Mouse (Mus musculus): ENCODE results near the gene 4930524J08Rik. TPM values are rescaled to one million over a fixed set of nuclear protein-coding genes. Genes with fewer than 3 reads are reported as not detected.

Gene 4930524J08Rik
- total and polyA plus RNA-seq, 2 experiments from 2014 or later: 0.52 to 3.8 TPM

- no peak overlapping the region for H3K27ac ChIP-seq
Observed at GRCm38 (mm10) chr5:99953883-99954282, 25.0 kb upstream of the 4930524J08Rik start.

GRCm38 (mm10) chr5:99958666-99959065 is 20.2 kb upstream of the 4930524J08Rik start:
- Histone ChIP-seq H3K27me3 (ENCODE audit: insufficient read depth, low read length) (no peaks in the 10 kb centered on the region), H3K27ac (no peak overlapping the region), H3K4me1 (ENCODE audit: insufficient read depth, low read length) (no peaks in the 10 kb centered on the region), H3K4me2 (ENCODE audit: low read depth, low read length) (no peak overlapping the region), H3K9me3 (ENCODE audit: low read length) (no peaks in the 10 kb centered on the region), H3K4me3 (ENCODE audit: low read length) (no peak overlapping the region), H3K36me3 (ENCODE audit: insufficient read depth, low read length) (peaks cover 22% of the 10 kb centered on the region), H3K9ac (replicated peaks; ENCODE audit: low read length) (no peak overlapping the region)
- DNase-seq (ENCODE audit: low spot score) (no peak), ATAC-seq (no peak)
- WGBS: 91% methylated on average over 1 of the region's 1 CpGs
- TF ChIP-seq CTCF (IDR thresholded peaks at IDR 0.05; ENCODE audit: low read depth): no peak

More at GRCm38 (mm10) chr5:99953883-99954282, 25.0 kb upstream of the 4930524J08Rik start:
- H3K4me1 ChIP-seq (ENCODE audit: insufficient read depth, low read length): no peaks in the 10 kb centered on the region
- H3K4me2 ChIP-seq (ENCODE audit: low read depth, low read length): no peak overlapping the region
- no peaks in the 10 kb centered on the region for H3K27me3 ChIP-seq (ENCODE audit: insufficient read depth, low read length)
- peaks cover 5% of the 10 kb centered on the region; the same call in 1 of the 2 replicates for H3K36me3 ChIP-seq (ENCODE audit: insufficient read depth, low read length)
- H3K4me3 ChIP-seq (ENCODE audit: low read length): no peak overlapping the region
- TF ChIP-seq CTCF (IDR thresholded peaks at IDR 0.05; ENCODE audit: low read depth): no peak
- WGBS: 17% methylated on average over 1 of the region's 1 CpGs
- H3K9ac ChIP-seq (replicated peaks; ENCODE audit: low read length): no peak overlapping the region
- peak; percentile 62; the same call in 1 of the 2 replicates for ATAC-seq
- DNase-seq (ENCODE audit: low spot score): no peak
- no peaks in the 10 kb centered on the region for H3K9me3 ChIP-seq (ENCODE audit: low read length)

GRCm38 (mm10) chr5:99959236-99959936 is 19.5 kb upstream of the 4930524J08Rik start:
- Histone ChIP-seq H3K27me3 (ENCODE audit: insufficient read depth, low read length) (no peaks in the 10 kb centered on the region), H3K4me1 (ENCODE audit: insufficient read depth, low read length) (no peaks in the 10 kb centered on the region), H3K36me3 (ENCODE audit: insufficient read depth, low read length) (peaks cover 28% of the 10 kb centered on the region), H3K9ac (replicated peaks; ENCODE audit: low read length) (no peak overlapping the region), H3K4me2 (ENCODE audit: low read depth, low read length) (no peak overlapping the region), H3K9me3 (ENCODE audit: low read length) (no peaks in the 10 kb centered on the region), H3K4me3 (ENCODE audit: low read length) (no peak overlapping the region), H3K27ac (no peak overlapping the region)
- 68% methylated on average over 2 of the region's 2 CpGs for WGBS
- DNase-seq (ENCODE audit: low spot score): no peak
- ATAC-seq: no peak
- TF ChIP-seq CTCF (IDR thresholded peaks at IDR 0.05; ENCODE audit: low read depth): no peak

- ATAC-seq (no peak), DNase-seq (ENCODE audit: low spot score) (no peak)
- Histone ChIP-seq H3K27ac (no peak overlapping the region), H3K4me2 (ENCODE audit: low read depth, low read length) (no peak overlapping the region), H3K27me3 (ENCODE audit: insufficient read depth, low read length) (no peaks in the 10 kb centered on the region), H3K36me3 (ENCODE audit: insufficient read depth, low read length) (peaks cover 29% of the 10 kb centered on the region), H3K4me3 (ENCODE audit: low read length) (no peak overlapping the region), H3K4me1 (ENCODE audit: insufficient read depth, low read length) (no peaks in the 10 kb centered on the region), H3K9ac (replicated peaks; ENCODE audit: low read length) (no peak overlapping the region), H3K9me3 (ENCODE audit: low read length) (no peaks in the 10 kb centered on the region)
- no peak for TF ChIP-seq CTCF (IDR thresholded peaks at IDR 0.05; ENCODE audit: low read depth)
- WGBS: 75% methylated on average over 2 of the region's 2 CpGs
Observed at GRCm38 (mm10) chr5:99959960-99960359, 18.9 kb upstream of the 4930524J08Rik start.

- Histone ChIP-seq H3K4me1 (ENCODE audit: insufficient read depth, low read length) (peaks cover 17% of the 10 kb centered on the region), H3K36me3 (ENCODE audit: insufficient read depth, low read length) (no peaks in the 10 kb centered on the region), H3K4me3 (ENCODE audit: low read length) (no peak overlapping the region), H3K27me3 (ENCODE audit: insufficient read depth, low read length) (no peaks in the 10 kb centered on the region), H3K27ac (no peak overlapping the region), H3K4me2 (ENCODE audit: low read depth, low read length) (peak overlapping the region; percentile 78; the same call in 1 of the 2 replicates), H3K9me3 (ENCODE audit: low read length) (no peaks in the 10 kb centered on the region), H3K9ac (replicated peaks; ENCODE audit: low read length) (no peak overlapping the region)
- ATAC-seq: no peak
- 13% methylated on average over 2 of the region's 2 CpGs for WGBS
- no peak for TF ChIP-seq CTCF (IDR thresholded peaks at IDR 0.05; ENCODE audit: low read depth)
- no peak for DNase-seq (ENCODE audit: low spot score)
Observed at GRCm38 (mm10) chr5:99973941-99974340, 4.9 kb upstream of the 4930524J08Rik start.

- Histone ChIP-seq H3K36me3 (ENCODE audit: insufficient read depth, low read length) (no peaks in the 10 kb centered on the region), H3K4me1 (ENCODE audit: insufficient read depth, low read length) (peaks cover 17% of the 10 kb centered on the region), H3K27me3 (ENCODE audit: insufficient read depth, low read length) (no peaks in the 10 kb centered on the region), H3K9ac (replicated peaks; ENCODE audit: low read length) (no peak overlapping the region), H3K27ac (no peak overlapping the region), H3K9me3 (ENCODE audit: low read length) (no peaks in the 10 kb centered on the region), H3K4me2 (ENCODE audit: low read depth, low read length) (peak overlapping the region; percentile 78), H3K4me3 (ENCODE audit: low read length) (0 out of 2 replicates have a peak overlapping the region, but pooled peaks have one; percentile 1)
- 37% methylated on average over 4 of the region's 4 CpGs for WGBS
- ATAC-seq (no peak), DNase-seq (ENCODE audit: low spot score) (no peak)
- TF ChIP-seq CTCF (IDR thresholded peaks at IDR 0.05; ENCODE audit: low read depth): no peak
Observed at GRCm38 (mm10) chr5:99975061-99975460, 3.8 kb upstream of the 4930524J08Rik start.

GRCm38 (mm10) chr5:99975776-99976175 is 3.1 kb upstream of the 4930524J08Rik start:
- H3K27ac ChIP-seq: no peak overlapping the region
- whole genome bisulfite sequencing: 63% methylated on average over 1 of the region's 1 CpGs
- peak overlapping the region; percentile 92 for H3K4me3 ChIP-seq (ENCODE audit: low read length)
- H3K4me1 ChIP-seq (ENCODE audit: insufficient read depth, low read length): peaks cover 17% of the 10 kb centered on the region
- H3K4me2 ChIP-seq (ENCODE audit: low read depth, low read length): peak overlapping the region; percentile 78
- H3K9me3 ChIP-seq (ENCODE audit: low read length): no peaks in the 10 kb centered on the region
- ATAC-seq (no peak), DNase-seq (ENCODE audit: low spot score) (no peak)
- H3K27me3 ChIP-seq (ENCODE audit: insufficient read depth, low read length): no peaks in the 10 kb centered on the region
- TF ChIP-seq CTCF (IDR thresholded peaks at IDR 0.05; ENCODE audit: low read depth): no peak
- H3K9ac ChIP-seq (replicated peaks; ENCODE audit: low read length): no peak overlapping the region
- H3K36me3 ChIP-seq (ENCODE audit: insufficient read depth, low read length): no peaks in the 10 kb centered on the region
